Mouse (Mus musculus): ENCODE data around the gene Deup1. TPM values are rescaled to one million over a fixed set of nuclear protein-coding genes. Genes with fewer than 3 reads are reported as not detected.

Deup1 gene
- 0.16 TPM in 2 replicates for polyA plus RNA-seq (2015; fragmentation: Nextera tagmentation; extraction: Ambion mirVana)

DNA sequence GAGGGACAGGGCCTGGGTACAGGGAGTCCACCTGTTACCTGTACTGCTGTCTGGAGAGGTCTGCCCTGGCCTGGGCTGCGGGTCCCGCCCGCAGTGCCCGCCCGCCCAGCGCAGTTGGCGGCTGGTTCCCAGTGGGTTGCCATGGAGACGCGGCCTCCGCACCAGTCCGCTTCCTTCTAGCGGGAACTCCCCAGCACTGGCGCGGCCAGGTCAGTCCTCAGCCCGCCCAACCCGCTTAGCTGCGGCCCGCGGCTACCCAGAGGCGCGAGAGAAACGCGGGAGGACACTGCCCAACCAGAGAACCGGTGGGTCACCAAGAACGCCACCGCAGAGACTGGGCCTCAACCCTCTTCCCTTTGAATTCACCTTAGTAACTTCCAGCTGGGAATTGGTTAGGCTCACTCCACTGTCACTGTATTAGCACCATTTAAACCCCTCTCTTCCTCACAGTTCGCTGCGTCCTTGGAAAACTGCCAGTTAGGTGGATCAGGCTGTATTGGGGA, at the start of gene Deup1:
TSS of gene Deup1 (minus strand) at position 149 of the 503 bp plus-strand sequence.
- Histone ChIP-seq H3K9me3 (ENCODE audit: control insufficient read depth, low read length) (no peaks in the 10 kb centered on the region), H3K36me3 (ENCODE audit: control insufficient read depth, insufficient read depth, low read length) (no peaks in the 10 kb centered on the region), H3K4me1 (ENCODE audit: control insufficient read depth, insufficient read depth, low read length) (peaks cover 2% of the 10 kb centered on the region; the same call in 1 of the 2 replicates), H3K27me3 (replicated peaks; ENCODE audit: control insufficient read depth, insufficient read depth, low read length) (peaks cover 5% of the 10 kb centered on the region; the same call in 1 of the 2 replicates), H3K9ac (ENCODE audit: low read depth, low read length) (peak within 1 kb of the TSS; percentile 35; the same call in 1 of the 2 replicates), H3K4me3 (ENCODE audit: low read length) (peak within 1 kb of the TSS; percentile 32), H3K4me2 (ENCODE audit: low read depth, low read length) (peak within 1 kb of the TSS; percentile 51), H3K27ac (ENCODE audit: low read length) (no peak within 1 kb of the TSS)
- 3% methylated on average over 27 of the region's 28 CpGs for WGBS
- ATAC-seq = peak; percentile 83

DNA sequence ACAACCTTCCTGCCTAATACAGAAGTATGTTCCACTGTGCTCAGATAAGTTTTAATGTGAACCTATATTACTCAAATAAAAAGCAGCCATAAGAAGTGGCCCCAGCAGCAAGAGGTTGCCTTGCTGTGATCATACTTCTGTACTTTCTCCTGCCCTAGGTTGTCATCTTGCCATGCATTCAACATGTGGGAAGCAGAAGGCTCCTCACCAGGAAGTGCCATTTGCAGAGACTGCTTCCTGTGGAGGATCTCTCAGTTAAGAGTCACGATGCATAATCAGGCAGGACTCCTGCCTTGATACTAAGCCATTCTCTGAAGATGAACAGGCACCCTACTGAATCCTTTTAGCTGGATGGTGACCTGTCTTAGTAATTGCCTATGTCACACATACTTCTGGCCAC, 44.5 kb upstream of the Deup1 start:
- H3K9ac ChIP-seq (ENCODE audit: low read depth, low read length) = no peak overlapping the region
- no peaks in the 10 kb centered on the region for H3K27me3 ChIP-seq (replicated peaks; ENCODE audit: control insufficient read depth, insufficient read depth, low read length)
- no peaks in the 10 kb centered on the region for H3K36me3 ChIP-seq (ENCODE audit: control insufficient read depth, insufficient read depth, low read length)
- H3K4me2 ChIP-seq (ENCODE audit: low read depth, low read length) = no peak overlapping the region
- H3K4me3 ChIP-seq (ENCODE audit: low read length) = no peak overlapping the region
- H3K27ac ChIP-seq (ENCODE audit: low read length) = no peak overlapping the region
- H3K9me3 ChIP-seq (ENCODE audit: control insufficient read depth, low read length) = no peaks in the 10 kb centered on the region
- WGBS = 39% methylated on average over 1 of the region's 1 CpGs
- ATAC-seq = no peak
- peaks cover 3% of the 10 kb centered on the region; the same call in 1 of the 2 replicates for H3K4me1 ChIP-seq (ENCODE audit: control insufficient read depth, insufficient read depth, low read length)

DNA sequence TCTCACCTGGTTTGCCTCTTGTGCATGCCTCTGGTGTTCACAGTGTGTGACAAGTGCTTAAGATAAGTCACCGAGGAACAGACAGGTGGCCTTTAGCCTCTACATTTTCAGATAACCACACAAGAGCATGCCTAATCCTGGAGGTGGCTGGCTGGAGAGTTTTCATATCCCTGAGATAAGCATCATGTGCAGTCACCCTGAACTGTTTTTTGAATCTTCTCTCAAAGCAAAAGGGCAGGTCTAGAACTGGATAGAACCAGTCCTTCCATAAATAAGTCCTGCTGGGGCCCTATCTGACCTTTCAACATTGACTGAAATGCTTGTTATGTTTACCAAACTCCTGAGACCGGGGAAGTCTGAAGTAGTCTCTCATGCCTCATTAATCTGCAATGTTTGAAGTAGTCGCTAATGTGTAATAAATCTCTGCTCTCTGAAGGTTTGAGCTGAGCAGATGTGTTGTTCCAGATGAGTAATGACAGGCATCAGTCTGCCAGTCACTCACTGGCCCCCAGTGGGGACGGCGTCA, 42.3 kb upstream of the Deup1 start:
- Histone ChIP-seq H3K27me3 (replicated peaks; ENCODE audit: control insufficient read depth, insufficient read depth, low read length) (no peaks in the 10 kb centered on the region), H3K36me3 (ENCODE audit: control insufficient read depth, insufficient read depth, low read length) (no peaks in the 10 kb centered on the region), H3K4me1 (ENCODE audit: control insufficient read depth, insufficient read depth, low read length) (peaks cover 3% of the 10 kb centered on the region; the same call in 1 of the 2 replicates), H3K4me2 (ENCODE audit: low read depth, low read length) (no peak overlapping the region), H3K9me3 (ENCODE audit: control insufficient read depth, low read length) (no peaks in the 10 kb centered on the region), H3K9ac (ENCODE audit: low read depth, low read length) (no peak overlapping the region), H3K27ac (ENCODE audit: low read length) (no peak overlapping the region), H3K4me3 (ENCODE audit: low read length) (no peak overlapping the region)
- WGBS = 15% methylated on average over 5 of the region's 5 CpGs
- peak; percentile 65; the same call in 1 of the 2 replicates for ATAC-seq

DNA sequence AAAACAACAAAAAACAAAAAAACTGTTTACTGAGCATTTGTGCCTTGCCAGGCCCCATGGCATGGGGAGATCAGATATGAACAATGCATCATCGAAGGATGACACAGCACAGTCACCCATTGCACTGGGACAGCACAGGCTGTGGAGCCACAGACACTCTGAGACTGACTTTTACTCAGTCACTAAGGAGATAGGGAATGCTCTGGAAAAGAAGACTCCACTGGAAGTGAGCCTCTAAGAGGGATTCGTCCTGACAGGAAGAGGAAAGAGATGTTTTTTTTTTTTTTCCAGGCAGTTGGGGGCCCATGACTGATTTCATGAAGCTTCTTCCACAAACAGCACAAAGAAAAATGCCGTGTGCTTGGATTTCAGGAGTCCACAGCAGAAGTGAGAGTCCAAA, 41.7 kb upstream of the Deup1 start:
- Histone ChIP-seq H3K4me3 (ENCODE audit: low read length) (no peak overlapping the region), H3K27ac (ENCODE audit: low read length) (no peak overlapping the region), H3K9me3 (ENCODE audit: control insufficient read depth, low read length) (no peaks in the 10 kb centered on the region), H3K27me3 (replicated peaks; ENCODE audit: control insufficient read depth, insufficient read depth, low read length) (no peaks in the 10 kb centered on the region), H3K4me2 (ENCODE audit: low read depth, low read length) (no peak overlapping the region), H3K9ac (ENCODE audit: low read depth, low read length) (no peak overlapping the region), H3K36me3 (ENCODE audit: control insufficient read depth, insufficient read depth, low read length) (no peaks in the 10 kb centered on the region), H3K4me1 (ENCODE audit: control insufficient read depth, insufficient read depth, low read length) (peaks cover 3% of the 10 kb centered on the region; the same call in 1 of the 2 replicates)
- WGBS = 42% methylated on average over 3 of the region's 3 CpGs
- ATAC-seq = no peak

GRCm38 (mm10) chr9:15664606-15665005, 36.9 kb upstream of the Deup1 start:
- no peaks in the 10 kb centered on the region for H3K9me3 ChIP-seq (ENCODE audit: control insufficient read depth, low read length)
- no peak overlapping the region for H3K27ac ChIP-seq (ENCODE audit: low read length)
- H3K4me1 ChIP-seq (ENCODE audit: control insufficient read depth, insufficient read depth, low read length) = peaks cover 2% of the 10 kb centered on the region; the same call in 1 of the 2 replicates
- 81% methylated on average over 7 of the region's 7 CpGs for WGBS
- no peak for ATAC-seq
- H3K27me3 ChIP-seq (replicated peaks; ENCODE audit: control insufficient read depth, insufficient read depth, low read length) = no peaks in the 10 kb centered on the region
- no peak overlapping the region for H3K4me2 ChIP-seq (ENCODE audit: low read depth, low read length)
- no peak overlapping the region for H3K9ac ChIP-seq (ENCODE audit: low read depth, low read length)
- H3K4me3 ChIP-seq (ENCODE audit: low read length) = no peak overlapping the region
- no peaks in the 10 kb centered on the region for H3K36me3 ChIP-seq (ENCODE audit: control insufficient read depth, insufficient read depth, low read length)

DNA sequence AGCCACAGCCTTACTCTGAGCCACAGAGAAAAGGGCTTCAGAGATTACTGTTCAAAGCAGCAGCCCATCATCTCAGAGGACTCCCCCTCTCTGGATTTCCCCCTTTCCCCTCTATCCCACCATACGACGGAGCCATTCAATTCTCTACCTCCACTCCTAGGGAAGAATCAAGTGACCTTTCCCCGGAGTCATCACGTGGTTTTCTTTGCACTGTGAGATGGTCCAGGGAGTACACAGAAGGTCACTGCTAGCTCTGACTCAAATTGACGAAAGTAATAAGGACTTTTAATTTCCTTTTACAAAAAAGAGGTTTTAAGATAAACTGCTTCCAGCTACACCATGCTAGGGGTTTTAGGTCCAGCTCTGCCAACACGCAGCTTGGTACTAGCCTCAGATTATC, 31.3 kb upstream of the Deup1 start:
- no peaks in the 10 kb centered on the region for H3K27me3 ChIP-seq (replicated peaks; ENCODE audit: control insufficient read depth, insufficient read depth, low read length)
- H3K4me1 ChIP-seq (ENCODE audit: control insufficient read depth, insufficient read depth, low read length) = no peaks in the 10 kb centered on the region
- H3K4me2 ChIP-seq (ENCODE audit: low read depth, low read length) = no peak overlapping the region
- H3K4me3 ChIP-seq (ENCODE audit: low read length) = no peak overlapping the region
- H3K27ac ChIP-seq (ENCODE audit: low read length) = no peak overlapping the region
- 62% methylated on average over 6 of the region's 6 CpGs for WGBS
- H3K36me3 ChIP-seq (ENCODE audit: control insufficient read depth, insufficient read depth, low read length) = no peaks in the 10 kb centered on the region
- no peak for ATAC-seq
- no peaks in the 10 kb centered on the region for H3K9me3 ChIP-seq (ENCODE audit: control insufficient read depth, low read length)
- no peak overlapping the region for H3K9ac ChIP-seq (ENCODE audit: low read depth, low read length)

- no peak for ATAC-seq
- Histone ChIP-seq H3K4me1 (ENCODE audit: control insufficient read depth, insufficient read depth, low read length) (no peaks in the 10 kb centered on the region), H3K9ac (ENCODE audit: low read depth, low read length) (no peak overlapping the region), H3K36me3 (ENCODE audit: control insufficient read depth, insufficient read depth, low read length) (no peaks in the 10 kb centered on the region), H3K9me3 (ENCODE audit: control insufficient read depth, low read length) (no peaks in the 10 kb centered on the region), H3K27ac (ENCODE audit: low read length) (no peak overlapping the region), H3K4me2 (ENCODE audit: low read depth, low read length) (no peak overlapping the region), H3K4me3 (ENCODE audit: low read length) (no peak overlapping the region), H3K27me3 (replicated peaks; ENCODE audit: control insufficient read depth, insufficient read depth, low read length) (no peaks in the 10 kb centered on the region)
- WGBS = 36% methylated on average over 6 of the region's 6 CpGs
These were observed 30.6 kb upstream of the Deup1 start for GRCm38 (mm10) chr9:15658236-15658785.

DNA sequence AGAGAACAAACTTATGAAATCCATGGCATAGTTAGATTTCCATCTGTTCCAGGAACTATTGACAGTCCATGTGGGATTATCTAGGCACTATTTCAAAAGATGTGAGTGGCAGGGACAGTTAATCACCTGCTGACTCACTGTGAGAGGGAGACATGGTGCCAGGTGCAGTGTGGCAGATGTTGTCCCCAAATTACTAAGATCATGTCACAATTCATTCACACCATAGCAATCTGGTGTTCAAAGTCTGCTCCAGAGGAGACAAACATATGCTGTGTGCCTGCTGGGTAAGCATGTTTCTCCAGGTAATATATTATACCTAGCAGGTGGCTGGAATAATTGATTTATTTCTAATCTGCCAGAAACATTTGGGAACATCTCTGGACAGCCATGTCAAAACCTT, 25.3 kb upstream of the Deup1 start:
- Histone ChIP-seq H3K9ac (ENCODE audit: low read depth, low read length) (no peak overlapping the region), H3K4me1 (ENCODE audit: control insufficient read depth, insufficient read depth, low read length) (no peaks in the 10 kb centered on the region), H3K4me3 (ENCODE audit: low read length) (no peak overlapping the region), H3K27ac (ENCODE audit: low read length) (no peak overlapping the region), H3K4me2 (ENCODE audit: low read depth, low read length) (no peak overlapping the region), H3K36me3 (ENCODE audit: control insufficient read depth, insufficient read depth, low read length) (no peaks in the 10 kb centered on the region), H3K27me3 (replicated peaks; ENCODE audit: control insufficient read depth, insufficient read depth, low read length) (no peaks in the 10 kb centered on the region), H3K9me3 (ENCODE audit: control insufficient read depth, low read length) (no peaks in the 10 kb centered on the region)
- no peak for ATAC-seq

- Histone ChIP-seq H3K4me1 (ENCODE audit: control insufficient read depth, insufficient read depth, low read length) (no peaks in the 10 kb centered on the region), H3K4me2 (ENCODE audit: low read depth, low read length) (no peak overlapping the region), H3K4me3 (ENCODE audit: low read length) (no peak overlapping the region), H3K9me3 (ENCODE audit: control insufficient read depth, low read length) (no peaks in the 10 kb centered on the region), H3K27me3 (replicated peaks; ENCODE audit: control insufficient read depth, insufficient read depth, low read length) (no peaks in the 10 kb centered on the region), H3K9ac (ENCODE audit: low read depth, low read length) (no peak overlapping the region), H3K27ac (ENCODE audit: low read length) (no peak overlapping the region), H3K36me3 (ENCODE audit: control insufficient read depth, insufficient read depth, low read length) (no peaks in the 10 kb centered on the region)
- WGBS = 86% methylated on average over 2 of the region's 2 CpGs
- ATAC-seq = no peak
These were observed 22.2 kb upstream of the Deup1 start for GRCm38 (mm10) chr9:15649977-15650376.
